Mouse (Mus musculus) kidney, embryonic 16.5 days (tissue): Measurements from ENCODE around the gene Rbms3. TPM values are rescaled to one million over a fixed set of nuclear protein-coding genes. Genes with fewer than 3 reads are reported as not detected.

Experiments used
- ATAC-seq: fragments of 200-750 bp; cut with Nextera tagmentation; 2 replicates; pipeline ENCODE4 v1.8.0; 2017; ENCODE audit warnings: moderate TSS enrichment; ENCODE audit not compliant: low FRiP score, low TSS enrichment
- H3K27ac ChIP-seq: fragments of 300-500 bp; sonication (generic); 2 replicates; pipeline ENCODE4 v1.5.1; 2014; ENCODE audit warnings: low read length
- H3K27me3 ChIP-seq: fragments of 300-500 bp; sonication (generic); 2 replicates; pipeline ENCODE4 v1.6.1; 2014; ENCODE audit warnings: low read length, control low read depth, mixed read lengths; ENCODE audit not compliant: insufficient read depth
- H3K36me3 ChIP-seq: fragments of 300-500 bp; sonication (generic); 2 replicates; pipeline ENCODE4 v1.6.1; 2014; ENCODE audit warnings: low read length, control low read depth, mixed read lengths; ENCODE audit not compliant: insufficient read depth
- H3K4me1 ChIP-seq: fragments of 300-500 bp; sonication (generic); 2 replicates; pipeline ENCODE4 v1.6.1; 2014; ENCODE audit warnings: low read length, control low read depth, mixed read lengths; ENCODE audit not compliant: insufficient read depth
- H3K4me2 ChIP-seq: fragments of 300-500 bp; sonication (generic); replicated peaks from 2 replicates; pipeline ENCODE4 v1.6.1; 2014; ENCODE audit warnings: low read depth, low read length
- H3K4me3 ChIP-seq: fragments of 300-500 bp; sonication (generic); 2 replicates; pipeline ENCODE4 v1.5.1; 2014; ENCODE audit warnings: mild to moderate bottlenecking, low read length
- H3K9ac ChIP-seq: fragments of 300-500 bp; sonication (generic); replicated peaks from 2 replicates; pipeline ENCODE4 v1.6.1; 2014; ENCODE audit warnings: low read length
- H3K9me3 ChIP-seq: fragments of 300-500 bp; sonication (generic); 2 replicates; pipeline ENCODE4 v1.6.1; 2016; ENCODE audit warnings: low read length, control low read depth
- WGBS: fragments of 180-500 bp; shearing (Covaris S2); extraction: QIAGEN DNeasy Blood & Tissue Kit; methylation state at CpG from one replicate; pipeline ENCODE4 v1.1.7; 2014; 5-methylcytosine and 5-hydroxymethylcytosine counted together
- polyA plus RNA-seq: library from polyadenylated mRNA; unstranded; fragments of >200 nt; fragmentation: Nextera tagmentation; extraction: Ambion mirVana; gene quantifications from 2 replicates; pipeline ENCODE4 v1.2.1, GENCODE M21; 2015

Rbms3 gene
- polyA plus RNA-seq, 1 experiment from 2014 or later = 81.9 TPM

DNA sequence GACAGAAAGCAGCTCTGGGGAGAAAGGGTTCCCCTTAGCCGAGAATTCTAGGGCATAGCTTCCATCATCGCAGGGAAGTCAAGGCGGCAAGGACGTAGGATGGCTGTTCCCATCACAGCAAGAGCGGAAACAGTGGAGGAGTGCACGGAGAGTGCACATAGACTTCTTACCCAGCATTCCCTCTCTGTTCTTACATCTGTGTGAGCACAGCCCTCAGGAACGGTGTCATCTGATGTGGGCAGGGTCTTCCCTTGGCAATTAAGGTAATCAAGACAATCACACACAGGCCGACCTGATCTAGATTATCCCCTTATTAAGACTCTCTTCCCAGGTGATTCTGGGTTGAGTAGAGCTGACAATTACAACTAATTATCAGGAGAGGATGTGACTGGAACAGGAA is 689.0 kb downstream of the Rbms3 start:
- no peak for ATAC-seq
- H3K36me3 ChIP-seq = no peaks in the 10 kb centered on the region
- 70% methylated on average over 8 of the region's 8 CpGs for WGBS
- no peak overlapping the region for H3K27ac ChIP-seq
- H3K4me2 ChIP-seq = no peak overlapping the region
- no peaks in the 10 kb centered on the region for H3K27me3 ChIP-seq
- peaks cover 4% of the 10 kb centered on the region; the same call in 1 of the 2 replicates for H3K9me3 ChIP-seq
- H3K4me3 ChIP-seq = no peak overlapping the region
- peaks cover 13% of the 10 kb centered on the region for H3K4me1 ChIP-seq
- H3K9ac ChIP-seq = no peak overlapping the region

DNA sequence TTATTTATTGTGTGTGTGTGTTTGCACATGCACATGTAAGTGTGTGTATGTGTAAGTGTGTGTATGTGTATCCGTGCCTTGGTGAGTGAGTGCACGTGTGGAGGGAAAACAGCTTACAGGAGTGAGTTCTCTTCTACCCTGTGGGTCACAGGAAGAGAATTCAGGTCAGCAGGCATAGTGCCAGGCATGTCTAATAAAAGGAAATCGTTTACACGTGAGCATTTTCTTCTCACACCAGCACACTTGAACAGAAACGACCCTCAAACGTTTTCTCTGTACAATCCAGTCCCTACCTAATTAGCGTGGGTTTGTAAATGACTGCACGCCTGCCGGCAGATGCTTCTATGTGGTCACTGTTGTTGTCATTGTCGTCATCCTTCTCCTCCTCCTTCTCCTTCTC is 701.4 kb downstream of the Rbms3 start:
- no peak for ATAC-seq
- Histone ChIP-seq H3K9me3 (no peaks in the 10 kb centered on the region), H3K4me2 (no peak overlapping the region), H3K4me3 (no peak overlapping the region), H3K27ac (no peak overlapping the region), H3K36me3 (0 out of 2 replicates have a peak, but pooled peaks cover 2% of the 10 kb centered on the region), H3K4me1 (0 out of 2 replicates have a peak, but pooled peaks cover 5% of the 10 kb centered on the region), H3K27me3 (no peaks in the 10 kb centered on the region), H3K9ac (no peak overlapping the region)
- WGBS = 30% methylated on average over 10 of the region's 10 CpGs

DNA sequence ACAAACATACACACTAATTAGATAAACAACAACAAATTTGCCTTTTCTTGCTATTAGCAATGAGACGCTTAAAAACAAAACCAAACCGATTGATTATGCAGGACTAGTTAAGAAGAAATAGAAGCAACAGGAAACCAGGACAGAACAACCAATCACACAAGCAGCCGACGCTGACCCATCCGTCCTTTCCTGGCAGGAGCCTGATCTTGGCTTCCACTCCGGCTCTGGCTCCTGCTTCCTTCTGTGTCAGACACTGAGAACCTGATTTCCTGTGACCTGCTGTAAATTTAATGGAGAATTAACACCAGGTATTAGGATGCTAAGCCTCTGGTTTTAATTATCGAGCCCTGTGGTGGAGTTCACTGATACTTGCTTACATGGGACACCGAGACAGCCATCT is 706.6 kb downstream of the Rbms3 start:
- Histone ChIP-seq H3K4me1 (peaks cover 6% of the 10 kb centered on the region), H3K36me3 (0 out of 2 replicates have a peak, but pooled peaks cover 2% of the 10 kb centered on the region), H3K9me3 (no peaks in the 10 kb centered on the region), H3K27ac (no peak overlapping the region), H3K4me2 (no peak overlapping the region), H3K27me3 (no peaks in the 10 kb centered on the region), H3K4me3 (no peak overlapping the region), H3K9ac (no peak overlapping the region)
- WGBS = 70% methylated on average over 8 of the region's 8 CpGs
- ATAC-seq = no peak

DNA sequence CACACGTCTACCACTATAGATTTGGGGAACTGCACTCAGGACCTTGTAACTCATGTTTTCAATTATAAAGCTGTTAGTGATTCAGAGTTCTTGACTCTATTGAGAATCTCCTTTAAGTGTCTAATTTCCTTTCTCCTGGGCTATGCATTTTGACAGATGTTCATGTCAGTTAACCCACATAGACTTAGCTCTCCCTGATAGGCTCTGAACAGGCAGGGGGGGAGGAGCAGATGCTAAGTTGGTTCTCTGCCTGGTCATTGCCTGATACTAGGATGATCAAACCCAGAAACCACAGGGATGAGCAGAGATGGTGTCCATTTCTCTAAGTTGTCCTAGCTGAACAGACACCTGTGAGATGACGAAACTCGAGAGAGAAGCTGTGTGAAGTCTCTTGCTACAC is 707.2 kb downstream of the Rbms3 start:
- WGBS = 80% methylated on average over 3 of the region's 3 CpGs
- Histone ChIP-seq H3K4me2 (no peak overlapping the region), H3K27me3 (no peaks in the 10 kb centered on the region), H3K4me3 (no peak overlapping the region), H3K4me1 (peaks cover 6% of the 10 kb centered on the region), H3K27ac (no peak overlapping the region), H3K9ac (no peak overlapping the region), H3K36me3 (0 out of 2 replicates have a peak, but pooled peaks cover 2% of the 10 kb centered on the region), H3K9me3 (no peaks in the 10 kb centered on the region)
- ATAC-seq = no peak

DNA sequence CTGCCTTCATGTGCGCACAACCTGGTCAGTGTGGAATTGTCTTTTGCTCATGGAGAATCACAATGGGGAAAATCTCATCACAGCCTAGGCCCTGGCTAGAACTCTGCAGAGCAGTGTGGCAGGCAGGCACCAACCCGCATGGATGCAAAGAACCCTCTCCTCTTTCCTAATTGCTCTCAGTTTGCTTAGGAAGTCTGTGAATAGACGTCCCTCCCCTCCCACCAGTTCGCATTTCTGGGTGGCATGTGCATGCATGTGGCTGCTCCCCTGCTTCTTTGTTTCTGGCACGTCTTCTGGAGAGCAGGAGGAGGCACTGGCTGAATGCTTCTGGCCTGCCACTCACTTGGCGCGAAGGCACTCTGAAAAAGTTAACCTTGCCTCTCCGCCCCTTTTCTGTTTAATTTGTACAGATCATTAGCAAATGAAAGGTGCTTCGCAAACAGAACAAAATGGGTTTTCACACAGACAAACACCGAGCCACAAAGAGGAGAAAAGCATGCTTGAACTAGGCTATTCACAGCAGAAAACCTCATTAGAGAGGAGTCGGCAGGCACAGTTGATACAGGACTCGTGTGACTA is 710.2 kb downstream of the Rbms3 start:
- 48% methylated on average over 12 of the region's 12 CpGs for WGBS

DNA sequence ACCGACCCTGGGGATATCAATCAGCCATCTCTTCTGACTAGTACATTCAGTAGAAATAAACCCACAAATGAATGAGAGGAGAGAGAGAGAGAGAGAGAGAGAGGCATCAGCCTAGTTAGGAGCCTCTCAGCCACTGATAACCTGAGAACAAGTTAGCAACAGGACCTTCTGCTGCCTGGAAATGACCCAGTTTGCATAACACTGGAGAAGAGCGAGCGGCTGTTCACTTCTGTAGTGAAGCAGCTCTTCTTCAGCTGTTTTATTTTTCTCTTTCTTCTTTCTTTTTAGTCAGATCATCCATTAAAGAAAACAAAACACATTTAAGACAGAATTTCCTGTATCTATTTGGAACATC is 717.2 kb downstream of the Rbms3 start:
- H3K27me3 ChIP-seq = no peaks in the 10 kb centered on the region
- no peaks in the 10 kb centered on the region for H3K36me3 ChIP-seq
- H3K9ac ChIP-seq = no peak overlapping the region
- H3K4me1 ChIP-seq = peaks cover 7% of the 10 kb centered on the region; the same call in 1 of the 2 replicates
- H3K9me3 ChIP-seq = no peaks in the 10 kb centered on the region
- peak overlapping the region; percentile 26 for H3K27ac ChIP-seq
- 30% methylated on average over 3 of the region's 3 CpGs for whole genome bisulfite sequencing
- H3K4me2 ChIP-seq = no peak overlapping the region
- ATAC-seq = no peak
- H3K4me3 ChIP-seq = no peak overlapping the region

More for the DNA sequence above, 710.2 kb downstream of the Rbms3 start:
- Histone ChIP-seq H3K4me3 (no peak overlapping the region), H3K36me3 (no peaks in the 10 kb centered on the region), H3K9me3 (no peaks in the 10 kb centered on the region), H3K27ac (no peak overlapping the region), H3K9ac (no peak overlapping the region), H3K4me2 (no peak overlapping the region), H3K27me3 (no peaks in the 10 kb centered on the region), H3K4me1 (peaks cover 6% of the 10 kb centered on the region)
- ATAC-seq = no peak

DNA sequence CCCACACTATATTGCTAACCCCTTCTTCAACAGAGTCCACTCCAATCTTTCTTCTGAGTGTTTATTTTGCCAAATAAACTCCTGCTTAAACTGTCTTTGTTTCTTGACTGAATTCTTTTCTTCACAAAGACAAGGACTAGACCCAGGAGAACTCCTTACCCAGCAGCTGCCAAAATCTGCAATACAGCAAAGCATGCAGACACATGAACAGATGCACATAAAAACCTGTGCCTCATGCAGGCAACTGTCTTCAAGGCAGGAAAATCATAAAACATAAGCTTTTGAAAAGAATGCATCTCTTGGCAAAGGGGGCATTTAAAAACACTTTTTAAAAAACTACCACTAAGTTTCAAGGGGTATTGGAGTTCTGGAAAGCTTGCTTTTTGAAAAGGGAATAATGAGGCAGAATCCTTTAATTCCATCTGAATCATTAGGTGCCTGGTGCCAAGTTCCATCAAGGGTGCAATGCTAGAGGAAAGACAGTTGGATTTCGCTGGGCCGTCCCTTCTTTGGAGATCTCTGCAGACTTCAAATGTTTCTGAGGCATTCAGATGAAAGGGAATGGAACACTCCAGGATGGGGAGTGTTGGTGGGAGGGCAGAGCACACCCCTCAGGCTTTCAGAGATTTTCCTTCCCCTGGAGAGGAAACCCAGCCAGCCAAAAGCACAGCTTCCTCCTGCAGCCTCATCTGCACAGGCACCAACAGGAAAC is 717.8 kb downstream of the Rbms3 start:
- H3K4me1 ChIP-seq = peaks cover 7% of the 10 kb centered on the region; the same call in 1 of the 2 replicates
- H3K36me3 ChIP-seq = no peaks in the 10 kb centered on the region
- H3K27me3 ChIP-seq = no peaks in the 10 kb centered on the region
- no peaks in the 10 kb centered on the region for H3K9me3 ChIP-seq
- H3K9ac ChIP-seq = no peak overlapping the region
- no peak for ATAC-seq
- no peak overlapping the region for H3K4me3 ChIP-seq
- no peak overlapping the region for H3K4me2 ChIP-seq
- WGBS = 25% methylated on average over 2 of the region's 2 CpGs
- H3K27ac ChIP-seq = peak overlapping the region; percentile 26

DNA sequence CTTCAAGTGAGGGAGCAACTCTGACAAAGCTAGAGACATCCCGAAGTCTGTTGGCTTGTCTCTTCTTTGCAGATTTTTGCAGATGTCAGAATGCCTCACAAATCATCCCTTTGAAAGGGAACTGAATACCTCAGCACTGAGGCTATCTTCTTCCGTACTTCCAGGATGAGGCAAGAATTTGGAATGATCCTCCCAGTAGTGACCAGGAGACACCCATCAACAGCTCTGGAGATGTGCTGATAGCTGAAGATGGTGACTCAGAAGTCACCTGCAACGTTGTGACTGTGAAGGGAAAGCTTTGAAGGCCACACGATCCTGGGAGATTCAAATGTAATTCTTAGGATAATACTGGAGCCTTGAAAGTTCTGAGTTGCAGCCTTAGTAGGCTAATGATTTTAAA is 720.2 kb downstream of the Rbms3 start:
- Histone ChIP-seq H3K4me2 (no peak overlapping the region), H3K36me3 (no peaks in the 10 kb centered on the region), H3K9ac (no peak overlapping the region), H3K27me3 (no peaks in the 10 kb centered on the region), H3K9me3 (no peaks in the 10 kb centered on the region), H3K4me3 (no peak overlapping the region), H3K4me1 (peaks cover 7% of the 10 kb centered on the region; the same call in 1 of the 2 replicates), H3K27ac (no peak overlapping the region)
- WGBS = 64% methylated on average over 4 of the region's 4 CpGs
- no peak for ATAC-seq

DNA sequence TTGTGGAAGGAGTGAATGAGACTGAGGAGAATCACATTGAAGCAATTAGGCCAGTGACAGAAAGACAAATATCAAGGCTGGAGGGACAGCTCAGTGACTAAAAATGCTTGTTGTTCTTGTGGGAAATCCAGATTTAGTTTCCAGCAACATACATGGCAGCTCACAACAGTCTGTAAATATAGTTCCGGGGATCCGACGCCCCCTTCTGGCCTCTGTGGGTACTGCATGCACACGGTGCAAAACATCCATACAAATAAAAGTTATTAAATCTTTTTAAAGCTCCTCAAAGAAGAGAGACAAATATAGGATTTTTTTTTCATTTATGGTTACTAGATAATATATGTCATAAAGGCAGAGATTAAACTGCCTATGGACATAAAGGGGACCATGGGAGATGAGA is 722.8 kb downstream of the Rbms3 start:
- H3K4me2 ChIP-seq = no peak overlapping the region
- WGBS = 73% methylated on average over 4 of the region's 4 CpGs
- no peak for ATAC-seq

DNA sequence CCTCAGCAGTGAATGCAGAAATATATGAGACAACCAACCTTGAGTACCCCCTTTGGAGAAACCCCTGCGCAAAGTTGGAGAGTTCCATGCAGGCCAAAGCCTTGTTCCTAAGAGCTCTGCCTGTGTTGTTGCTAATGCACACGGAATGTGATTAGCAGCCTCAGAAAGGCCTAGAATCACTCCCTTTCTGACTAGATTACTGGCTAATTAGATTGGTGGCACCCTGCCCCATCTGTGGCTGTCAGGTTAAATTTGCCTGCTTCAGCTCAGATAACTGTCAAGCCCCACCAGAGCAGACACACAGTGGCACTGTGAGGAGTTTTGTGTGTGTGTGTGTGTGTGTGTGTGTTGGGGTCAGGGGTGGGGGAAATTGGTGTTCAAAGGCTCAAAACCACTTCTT is 724.1 kb downstream of the Rbms3 start:
- no peak for ATAC-seq
- peaks cover 15% of the 10 kb centered on the region for H3K4me1 ChIP-seq
- 82% methylated on average over 2 of the region's 2 CpGs for WGBS
- no peaks in the 10 kb centered on the region for H3K36me3 ChIP-seq
- H3K4me3 ChIP-seq = no peak overlapping the region
- no peaks in the 10 kb centered on the region for H3K9me3 ChIP-seq
- no peak overlapping the region for H3K9ac ChIP-seq
- H3K4me2 ChIP-seq = no peak overlapping the region
- no peaks in the 10 kb centered on the region for H3K27me3 ChIP-seq
- no peak overlapping the region for H3K27ac ChIP-seq

More for the DNA sequence above, 722.8 kb downstream of the Rbms3 start:
- Histone ChIP-seq H3K36me3 (no peaks in the 10 kb centered on the region), H3K4me3 (no peak overlapping the region), H3K27me3 (no peaks in the 10 kb centered on the region), H3K9me3 (no peaks in the 10 kb centered on the region), H3K27ac (no peak overlapping the region), H3K9ac (no peak overlapping the region), H3K4me1 (peaks cover 15% of the 10 kb centered on the region)
